Mouse (Mus musculus) midbrain, embryonic 15.5 days (tissue): Measurements from ENCODE around the gene Gabrr2. TPM values are rescaled to one million over a fixed set of nuclear protein-coding genes. Genes with fewer than 3 reads are reported as not detected.
"Not testable (repeated sequence)": the region's sequence is repeated elsewhere in the genome, so short reads cannot be mapped to it uniquely, and the experiment has no call there.

Experiments
- ATAC-seq: fragments of 200-750 bp; cut with Nextera tagmentation; replicated peaks from 2 replicates; pipeline ENCODE4 v1.8.0; 2017; ENCODE audit warnings: moderate TSS enrichment
- H3K27ac ChIP-seq: fragments of 300-500 bp; sonication (generic); 2 replicates; pipeline ENCODE4 v1.5.1; 2015; ENCODE audit warnings: mild to moderate bottlenecking, inconsistent platforms
- H3K27me3 ChIP-seq: fragments of 300-500 bp; sonication (generic); replicated peaks from 2 replicates; pipeline ENCODE4 v1.6.1; 2015; ENCODE audit warnings: inconsistent platforms
- H3K36me3 ChIP-seq: fragments of 300-500 bp; sonication (generic); replicated peaks from 2 replicates; pipeline ENCODE4 v1.6.1; 2015; ENCODE audit warnings: inconsistent platforms
- H3K4me1 ChIP-seq: fragments of 300-500 bp; sonication (generic); 2 replicates; pipeline ENCODE4 v1.6.1; 2015; ENCODE audit warnings: inconsistent platforms
- H3K4me2 ChIP-seq: fragments of 300-500 bp; sonication (generic); 2 replicates; pipeline ENCODE4 v1.6.1; 2015; ENCODE audit warnings: inconsistent platforms, mild to moderate bottlenecking, moderate library complexity
- H3K4me3 ChIP-seq: fragments of 300-500 bp; sonication (generic); 2 replicates; pipeline ENCODE4 v1.5.1; 2015; ENCODE audit warnings: mild to moderate bottlenecking, inconsistent platforms
- H3K9ac ChIP-seq: fragments of 300-500 bp; sonication (generic); 2 replicates; pipeline ENCODE4 v1.6.1; 2015; ENCODE audit warnings: mild to moderate bottlenecking, inconsistent platforms
- H3K9me3 ChIP-seq: fragments of 300-500 bp; sonication (generic); 2 replicates; pipeline ENCODE4 v1.6.1; 2016; ENCODE audit warnings: inconsistent platforms
- WGBS: fragments of 180-500 bp; shearing (Covaris S2); methylation state at CpG from one replicate; pipeline ENCODE4 v1.1.7; 2015; ENCODE audit warnings: mixed read lengths; 5-methylcytosine and 5-hydroxymethylcytosine counted together
- polyA plus RNA-seq: library from polyadenylated mRNA; unstranded; fragments of >200 nt; fragmentation: Nextera tagmentation; extraction: Ambion mirVana; gene quantifications from 2 replicates; pipeline ENCODE4 v1.2.1, GENCODE M21; 2015

Gabrr2 gene
- polyA plus RNA-seq, 1 experiment from 2014 or later = 0.72 TPM

GRCm38 (mm10) chr4:33119118-33119517 is 56.3 kb downstream of the Gabrr2 start:
- ATAC-seq, H3K27ac ChIP-seq, H3K9me3 ChIP-seq, H3K9ac ChIP-seq, H3K27me3 ChIP-seq, H3K4me3 ChIP-seq, H3K4me1 ChIP-seq, H3K36me3 ChIP-seq, H3K4me2 ChIP-seq: not testable (repeated sequence)
- WGBS = 3% methylated on average over 3 of the region's 3 CpGs

- H3K27me3 ChIP-seq = no peaks in the 10 kb centered on the region
- no peak overlapping the region for H3K4me2 ChIP-seq
- H3K9ac ChIP-seq = no peak overlapping the region
- no peaks in the 10 kb centered on the region for H3K9me3 ChIP-seq
- no peak overlapping the region for H3K4me3 ChIP-seq
- no peaks in the 10 kb centered on the region for H3K4me1 ChIP-seq
- no peak overlapping the region for H3K27ac ChIP-seq
- ATAC-seq = no peak
- 83% methylated on average over 6 of the region's 6 CpGs for WGBS
- no peaks in the 10 kb centered on the region for H3K36me3 ChIP-seq
Measured at GRCm38 (mm10) chr4:33124493-33124892, 61.7 kb downstream of the Gabrr2 start.

GRCm38 (mm10) chr4:33125409-33126084 is 62.7 kb downstream of the Gabrr2 start:
- Histone ChIP-seq H3K4me2 (no peak overlapping the region), H3K36me3 (no peaks in the 10 kb centered on the region)
- 53% methylated on average over 10 of the region's 10 CpGs for WGBS

GRCm38 (mm10) chr4:33132221-33132620 is 69.4 kb downstream of the Gabrr2 start, which contains the start of gene Gabrr1:
Gabrr1 (plus strand) TSS chr4:33132521.
- H3K9ac ChIP-seq = no peak within 1 kb of the TSS
- no peak within 1 kb of the TSS for H3K4me3 ChIP-seq
- no peaks in the 10 kb centered on the region for H3K27me3 ChIP-seq
- no peak within 1 kb of the TSS for H3K4me2 ChIP-seq
- no peaks in the 10 kb centered on the region for H3K4me1 ChIP-seq
- no peaks in the 10 kb centered on the region for H3K9me3 ChIP-seq
- H3K36me3 ChIP-seq = no peaks in the 10 kb centered on the region
- H3K27ac ChIP-seq = no peak within 1 kb of the TSS
- 59% methylated on average over 11 of the region's 11 CpGs for WGBS
- no peak for ATAC-seq

More at GRCm38 (mm10) chr4:33125409-33126084, 62.7 kb downstream of the Gabrr2 start:
- H3K27me3 ChIP-seq = no peaks in the 10 kb centered on the region
- H3K9me3 ChIP-seq = no peaks in the 10 kb centered on the region
- ATAC-seq = no peak
- H3K4me3 ChIP-seq = no peak overlapping the region
- H3K27ac ChIP-seq = no peak overlapping the region
- no peak overlapping the region for H3K9ac ChIP-seq
- H3K4me1 ChIP-seq = no peaks in the 10 kb centered on the region

Other genes starting within 250 kb of the Gabrr2 start
- 32.2 and 32.4 TPM in 2 replicates for gene Ankrd6, start 112.2 kb upstream of the Gabrr2 start, polyA plus RNA-seq
- 31.3 and 32.2 TPM in 2 replicates for gene Rragd, start 80.0 kb upstream of the Gabrr2 start, polyA plus RNA-seq
- gene Ube2j1, start 31.6 kb upstream of the Gabrr2 start, polyA plus RNA-seq = 58.1 and 60.6 TPM in 2 replicates
- gene Gabrr1, start 69.5 kb downstream of the Gabrr2 start, polyA plus RNA-seq = 0.79 and 1.1 TPM in 2 replicates
- 2.3 and 2.8 TPM in 2 replicates for gene Pm20d2, start 126.7 kb downstream of the Gabrr2 start, polyA plus RNA-seq
- gene Srsf12, start 146.0 kb downstream of the Gabrr2 start, polyA plus RNA-seq = 59.7 and 68.8 TPM in 2 replicates
- gene Pnrc1, start 227.2 kb downstream of the Gabrr2 start, polyA plus RNA-seq = 51.5 and 59.2 TPM in 2 replicates
- gene Rngtt, start 247.3 kb downstream of the Gabrr2 start, polyA plus RNA-seq = 21.2 and 22.5 TPM in 2 replicates